Mouse (Mus musculus): Measurements from ENCODE around the gene Cytl1. TPM values are rescaled to one million over a fixed set of nuclear protein-coding genes. Genes with fewer than 3 reads are reported as not detected.

The Cytl1 gene
- polyA plus RNA-seq, 1 experiment = 1.2 TPM

- no peaks in the 10 kb centered on the region; the same call in 1 of the 2 replicates for H3K4me1 ChIP-seq (ENCODE audit: control insufficient read depth, insufficient read depth, low read length)
- no peak overlapping the region for H3K27ac ChIP-seq (ENCODE audit: insufficient read depth, low read length)
- H3K4me3 ChIP-seq (replicated peaks; ENCODE audit: insufficient read depth, low read depth, low read length) = no peak overlapping the region
- 44% methylated on average over 4 of the region's 4 CpGs for WGBS
- no peaks in the 10 kb centered on the region for H3K27me3 ChIP-seq (ENCODE audit: control insufficient read depth, insufficient read depth, low read length)
- TF ChIP-seq CTCF (IDR thresholded peaks at IDR 0.05; ENCODE audit: borderline replicate concordance, insufficient read depth, low read depth, low read length) (no peak), POLR2A (IDR thresholded peaks at IDR 0.05; ENCODE audit: borderline replicate concordance, insufficient read depth, low read length) (no peak)
- no peak for DNase-seq
Observed at GRCm38 (mm10) chr5:37774011-37774410, 38.7 kb downstream of the Cytl1 start.

GRCm38 (mm10) chr5:37775681-37776080 lies 40.4 kb downstream of the Cytl1 start:
- WGBS = 12% methylated on average over 5 of the region's 5 CpGs
- Histone ChIP-seq H3K27ac (ENCODE audit: insufficient read depth, low read length) (no peak overlapping the region), H3K4me1 (ENCODE audit: control insufficient read depth, insufficient read depth, low read length) (no peaks in the 10 kb centered on the region), H3K4me3 (replicated peaks; ENCODE audit: insufficient read depth, low read depth, low read length) (no peak overlapping the region), H3K27me3 (ENCODE audit: control insufficient read depth, insufficient read depth, low read length) (no peaks in the 10 kb centered on the region)
- TF ChIP-seq POLR2A (IDR thresholded peaks at IDR 0.05; ENCODE audit: borderline replicate concordance, insufficient read depth, low read length) (no peak), CTCF (IDR thresholded peaks at IDR 0.05; ENCODE audit: borderline replicate concordance, insufficient read depth, low read depth, low read length) (no peak)
- DNase-seq = no peak

GRCm38 (mm10) chr5:37783306-37783705 lies 48.0 kb downstream of the Cytl1 start:
- no peak for DNase-seq
- Histone ChIP-seq H3K27me3 (ENCODE audit: control insufficient read depth, insufficient read depth, low read length) (no peaks in the 10 kb centered on the region; the same call in 1 of the 2 replicates), H3K4me1 (ENCODE audit: control insufficient read depth, insufficient read depth, low read length) (no peaks in the 10 kb centered on the region), H3K27ac (ENCODE audit: insufficient read depth, low read length) (no peak overlapping the region), H3K4me3 (replicated peaks; ENCODE audit: insufficient read depth, low read depth, low read length) (no peak overlapping the region)
- WGBS = 14% methylated on average over 8 of the region's 8 CpGs
- no peak for TF ChIP-seq POLR2A (IDR thresholded peaks at IDR 0.05; ENCODE audit: borderline replicate concordance, insufficient read depth, low read length)
- no peak for TF ChIP-seq CTCF (IDR thresholded peaks at IDR 0.05; ENCODE audit: borderline replicate concordance, insufficient read depth, low read depth, low read length)

GRCm38 (mm10) chr5:37784847-37785391 lies 49.6 kb downstream of the Cytl1 start:
- TF ChIP-seq POLR2A (IDR thresholded peaks at IDR 0.05; ENCODE audit: borderline replicate concordance, insufficient read depth, low read length) (no peak), CTCF (IDR thresholded peaks at IDR 0.05; ENCODE audit: borderline replicate concordance, insufficient read depth, low read depth, low read length) (no peak)
- WGBS = 77% methylated on average over 9 of the region's 9 CpGs
- no peak for DNase-seq

More at GRCm38 (mm10) chr5:37784847-37785391, 49.6 kb downstream of the Cytl1 start:
- Histone ChIP-seq H3K27me3 (ENCODE audit: control insufficient read depth, insufficient read depth, low read length) (no peaks in the 10 kb centered on the region; the same call in 1 of the 2 replicates), H3K4me3 (replicated peaks; ENCODE audit: insufficient read depth, low read depth, low read length) (no peak overlapping the region), H3K27ac (ENCODE audit: insufficient read depth, low read length) (no peak overlapping the region), H3K4me1 (ENCODE audit: control insufficient read depth, insufficient read depth, low read length) (no peaks in the 10 kb centered on the region)

Other genes with a start within 250 kb of the Cytl1 start
- gene Stk32b, start 18.3 kb upstream of the Cytl1 start, polyA plus RNA-seq (2012; rRNA removed) = 1.6 and 1.8 TPM in 2 replicates
- 3.4 and 7.1 TPM in 2 replicates for gene Msx1, start 89.1 kb downstream of the Cytl1 start, polyA plus RNA-seq (2012; rRNA removed)